Mouse (Mus musculus): ENCODE data around the gene 4930451I11Rik. TPM values are rescaled to one million over a fixed set of nuclear protein-coding genes. Genes with fewer than 3 reads are reported as not detected.

4930451I11Rik gene
- polyA plus RNA-seq, 1 experiment, result not detected

DNA sequence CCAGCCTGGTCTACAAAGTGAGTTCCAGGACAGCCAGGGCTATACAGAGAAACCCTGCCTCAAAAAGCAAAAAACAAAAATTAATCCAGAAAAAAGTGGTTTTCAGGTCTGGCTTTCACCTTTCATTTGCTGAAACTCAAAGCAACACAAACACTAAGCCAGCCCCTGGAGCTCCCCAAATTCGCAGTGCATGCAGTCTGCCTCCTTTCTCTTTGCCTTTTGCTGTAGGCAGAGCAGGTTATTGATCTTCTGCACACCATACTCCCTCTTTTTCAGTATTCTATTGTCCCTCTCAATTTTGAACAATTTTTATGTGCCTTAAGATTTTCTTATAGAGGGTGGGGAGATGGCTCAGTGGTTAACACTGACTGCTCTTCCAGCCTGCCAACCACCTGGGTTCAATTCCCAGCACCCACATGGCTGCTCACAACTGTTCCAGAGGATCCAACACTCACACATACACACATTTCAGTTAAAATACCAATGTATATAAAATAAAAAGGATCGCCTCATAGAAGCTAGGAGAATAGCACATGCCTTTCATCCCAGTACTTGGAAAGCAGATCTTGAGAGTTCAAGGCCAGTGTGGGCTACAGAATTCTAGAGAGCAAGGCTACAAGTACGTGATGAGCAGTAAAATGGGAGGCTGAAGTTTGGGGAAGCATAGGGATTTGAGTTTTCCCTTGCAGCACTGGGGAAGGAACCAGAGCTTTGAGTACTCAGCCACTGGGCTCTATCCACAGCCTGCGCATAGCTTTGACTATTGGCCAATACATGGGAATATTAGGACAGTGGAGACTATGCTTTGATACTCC lies 37.8 kb downstream of the 4930451I11Rik start:
- peaks cover 56% of the 10 kb centered on the region for H3K36me3 ChIP-seq (ENCODE audit: control insufficient read depth)
- H3K4me3 ChIP-seq (replicated peaks), result no peak overlapping the region
- TF ChIP-seq TAL1 (IDR thresholded peaks at IDR 0.05; ENCODE audit: low read length), result no peak
- TF ChIP-seq GATA1 (IDR thresholded peaks at IDR 0.05; ENCODE audit: low read length), result no peak

DNA sequence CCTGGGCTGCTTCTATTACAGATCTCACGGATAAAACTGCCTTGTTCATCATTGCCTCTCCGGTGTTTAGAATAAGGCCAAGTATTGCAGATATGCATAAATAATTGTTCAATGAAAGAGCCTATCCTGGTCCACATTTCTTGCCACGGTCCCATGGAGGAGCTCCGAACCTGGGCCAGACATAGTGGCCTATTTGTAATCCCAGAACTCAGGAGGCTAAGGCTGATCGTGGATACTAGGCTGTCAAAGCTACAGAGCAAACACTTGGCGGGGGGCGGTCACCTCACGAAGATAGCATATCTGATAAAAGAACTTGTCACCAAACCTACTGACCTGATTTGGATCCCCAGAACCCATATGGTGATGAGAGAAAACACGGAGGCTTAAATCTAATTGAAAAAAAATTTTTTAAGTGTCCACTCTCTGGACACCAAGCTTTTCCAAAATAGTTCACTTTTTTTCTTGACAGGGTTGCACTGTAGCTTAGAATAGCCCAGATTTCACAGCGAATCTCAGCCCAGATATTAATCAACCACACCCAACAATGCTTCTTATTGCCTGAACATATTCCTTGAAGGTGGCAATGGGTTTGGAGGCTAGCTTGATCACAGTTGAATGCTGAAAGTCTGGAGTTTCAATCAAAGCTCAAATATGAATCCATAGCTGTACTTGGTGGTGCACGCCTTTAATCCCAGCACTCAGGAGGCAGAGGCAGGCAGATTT lies 38.6 kb downstream of the 4930451I11Rik start:
- H3K9me3 ChIP-seq (ENCODE audit: control insufficient read depth, low read length), result no peaks in the 10 kb centered on the region
- TF ChIP-seq TAL1 (IDR thresholded peaks at IDR 0.05; ENCODE audit: low read length) (no peak), GATA1 (IDR thresholded peaks at IDR 0.05; ENCODE audit: low read length) (no peak)
- H3K36me3 ChIP-seq (ENCODE audit: control insufficient read depth), result peaks cover 64% of the 10 kb centered on the region
- H3K4me1 ChIP-seq (ENCODE audit: control insufficient read depth), result peaks cover 72% of the 10 kb centered on the region
- peak overlapping the region; percentile 85 for H3K4me3 ChIP-seq (replicated peaks)
- no peaks in the 10 kb centered on the region for H3K27me3 ChIP-seq (ENCODE audit: control insufficient read depth)

More for the DNA sequence above, 37.8 kb downstream of the 4930451I11Rik start:
- Histone ChIP-seq H3K4me1 (ENCODE audit: control insufficient read depth) (peaks cover 80% of the 10 kb centered on the region), H3K9me3 (ENCODE audit: control insufficient read depth, low read length) (no peaks in the 10 kb centered on the region), H3K27me3 (ENCODE audit: control insufficient read depth) (no peaks in the 10 kb centered on the region)

DNA sequence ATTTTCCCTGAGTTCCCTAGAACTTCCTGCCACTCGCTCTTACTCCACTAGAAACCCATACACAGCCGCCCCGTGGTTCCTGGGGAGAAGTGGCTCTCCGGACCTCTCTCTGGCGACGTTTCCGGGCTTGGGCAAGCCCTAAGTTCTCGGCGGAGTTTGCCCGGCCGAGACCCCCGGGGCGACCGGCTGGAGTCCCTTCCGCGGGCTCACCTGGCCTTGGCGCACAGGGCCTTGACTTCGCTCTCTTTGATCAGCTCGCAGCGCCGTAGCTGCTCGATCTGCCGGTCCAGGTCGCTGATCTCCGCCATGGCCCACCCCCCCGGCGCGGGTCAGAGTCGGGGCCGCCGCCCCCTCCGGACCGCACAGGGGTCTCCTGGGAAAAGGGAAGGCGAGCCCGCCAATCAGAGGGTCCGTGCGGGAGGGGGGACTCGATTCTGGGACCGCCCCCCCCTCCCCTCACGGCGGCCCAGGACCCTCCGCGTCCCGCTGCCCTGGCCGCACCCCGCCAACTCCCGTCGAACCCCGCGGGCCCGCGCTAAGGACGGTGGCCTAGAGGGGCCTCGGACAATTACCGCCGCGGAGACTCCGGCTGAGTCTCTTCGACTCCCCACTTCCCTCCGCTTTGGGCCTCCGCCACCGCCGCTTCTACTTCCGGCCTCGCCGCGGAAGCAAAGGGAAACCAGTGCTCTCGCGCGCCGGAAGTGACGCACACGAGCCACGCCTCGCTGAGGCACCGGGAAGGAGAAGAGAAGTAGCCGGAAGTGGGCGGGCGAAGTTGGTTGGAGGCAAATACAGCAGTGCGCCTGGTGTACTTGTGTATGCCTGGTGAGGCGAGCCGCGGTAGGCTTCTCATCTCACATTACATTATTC lies 39.4 kb downstream of the 4930451I11Rik start, which contains the start of gene Ppp4c:
Gene Ppp4c (minus strand): TSS at position 646 of the 870 bp plus-strand sequence.
- peaks cover 64% of the 10 kb centered on the region for H3K4me1 ChIP-seq (ENCODE audit: control insufficient read depth)
- peaks cover 67% of the 10 kb centered on the region for H3K36me3 ChIP-seq (ENCODE audit: control insufficient read depth)
- no peaks in the 10 kb centered on the region for H3K27me3 ChIP-seq (ENCODE audit: control insufficient read depth)
- no peak for TF ChIP-seq TAL1 (IDR thresholded peaks at IDR 0.05; ENCODE audit: low read length)
- TF ChIP-seq GATA1 (IDR thresholded peaks at IDR 0.05; ENCODE audit: low read length), result no peak
- H3K9me3 ChIP-seq (ENCODE audit: control insufficient read depth, low read length), result no peaks in the 10 kb centered on the region
- H3K4me3 ChIP-seq (replicated peaks), result peak within 1 kb of the TSS; percentile 85

DNA sequence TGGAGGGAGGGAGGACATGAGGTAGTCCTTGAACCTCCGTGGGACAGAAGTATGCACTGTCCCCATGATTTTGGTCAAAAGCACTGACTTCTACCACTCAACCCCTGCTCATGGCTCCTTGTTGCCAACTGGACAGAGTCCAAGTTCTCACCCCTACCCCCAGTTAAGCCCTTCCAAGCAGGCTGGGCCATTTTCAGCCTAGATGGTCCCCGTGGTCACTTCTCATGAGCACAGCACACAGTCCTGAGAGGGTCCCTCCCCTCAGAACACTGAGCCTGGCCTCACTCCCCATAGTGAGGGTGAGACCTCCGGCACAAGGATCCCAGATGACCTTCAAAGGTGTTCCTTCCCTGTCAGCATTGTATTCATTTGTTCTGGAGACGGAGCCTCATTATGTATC lies 42.3 kb downstream of the 4930451I11Rik start:
- Histone ChIP-seq H3K27me3 (ENCODE audit: control insufficient read depth) (no peaks in the 10 kb centered on the region), H3K9me3 (ENCODE audit: control insufficient read depth, low read length) (no peaks in the 10 kb centered on the region), H3K4me3 (replicated peaks) (no peak overlapping the region), H3K4me1 (ENCODE audit: control insufficient read depth) (peaks cover 36% of the 10 kb centered on the region), H3K36me3 (ENCODE audit: control insufficient read depth) (peaks cover 68% of the 10 kb centered on the region)
- TF ChIP-seq GATA1 (IDR thresholded peaks at IDR 0.05; ENCODE audit: low read length), result no peak
- no peak for TF ChIP-seq TAL1 (IDR thresholded peaks at IDR 0.05; ENCODE audit: low read length)

DNA sequence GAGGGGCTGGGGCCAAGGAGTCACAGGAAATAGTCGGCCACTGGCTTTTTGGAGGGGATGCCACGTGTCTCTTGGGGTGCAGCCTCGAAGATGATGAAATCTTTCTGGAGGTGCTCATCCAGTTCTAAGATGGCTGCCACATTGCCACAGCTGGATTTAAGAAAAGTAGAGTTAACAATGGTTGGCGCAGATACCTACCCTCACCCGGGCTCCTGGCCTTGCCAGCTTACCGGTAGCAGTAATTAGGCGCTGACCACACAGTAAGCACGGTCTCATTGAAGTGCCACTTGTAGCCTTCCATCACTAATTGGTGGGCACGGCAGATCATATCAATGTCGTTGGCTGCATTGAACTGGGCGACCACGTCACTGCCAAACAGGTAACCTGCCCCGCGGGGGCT lies 45.3 kb downstream of the 4930451I11Rik start:
- no peak for TF ChIP-seq TAL1 (IDR thresholded peaks at IDR 0.05; ENCODE audit: low read length)
- no peak for TF ChIP-seq GATA1 (IDR thresholded peaks at IDR 0.05; ENCODE audit: low read length)
- Histone ChIP-seq H3K36me3 (ENCODE audit: control insufficient read depth) (peaks cover 97% of the 10 kb centered on the region), H3K4me3 (replicated peaks) (no peak overlapping the region), H3K4me1 (ENCODE audit: control insufficient read depth) (peaks cover 30% of the 10 kb centered on the region), H3K27me3 (ENCODE audit: control insufficient read depth) (no peaks in the 10 kb centered on the region), H3K9me3 (ENCODE audit: control insufficient read depth, low read length) (no peaks in the 10 kb centered on the region)

DNA sequence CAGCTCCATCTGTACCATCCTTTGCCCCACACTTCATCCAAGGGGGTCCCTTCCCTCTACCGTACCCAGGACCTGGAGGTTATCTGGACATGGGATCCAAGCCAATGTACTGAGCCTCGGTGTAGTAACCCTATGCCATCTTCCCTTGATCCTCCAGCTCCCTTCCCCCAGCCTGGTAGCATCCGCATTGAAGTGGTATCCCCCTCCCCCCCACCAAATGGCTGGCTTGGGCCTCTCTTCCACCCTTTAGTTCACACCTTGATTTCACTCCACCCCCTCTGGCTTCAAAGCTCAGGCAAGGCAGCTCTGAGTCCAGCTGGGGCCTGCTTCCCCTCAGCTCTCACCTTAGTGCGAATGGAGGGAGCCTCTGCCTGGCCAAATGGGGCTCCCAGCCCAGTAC lies 46.4 kb downstream of the 4930451I11Rik start:
- H3K27me3 ChIP-seq (ENCODE audit: control insufficient read depth), result no peaks in the 10 kb centered on the region

DNA sequence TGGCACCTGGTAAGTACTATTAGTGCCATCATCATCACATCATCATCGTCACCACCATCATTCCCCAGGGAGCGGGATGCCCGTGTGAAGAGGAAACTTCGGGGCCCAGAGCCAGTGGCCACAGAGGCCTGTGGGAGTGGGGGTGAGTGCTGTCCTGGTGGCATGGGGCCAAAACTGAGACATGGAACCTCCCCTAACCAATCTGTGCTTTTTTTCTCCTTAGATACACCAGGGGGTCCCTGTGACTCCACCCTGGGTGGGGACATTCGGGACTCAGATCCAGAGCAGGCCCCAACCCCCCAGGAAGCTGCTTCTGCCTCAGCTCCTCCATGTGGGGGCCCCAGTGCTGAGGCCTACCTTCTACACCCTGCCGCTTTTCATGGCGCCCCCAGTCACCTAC lies 47.0 kb downstream of the 4930451I11Rik start:
- Histone ChIP-seq H3K36me3 (ENCODE audit: control insufficient read depth) (peaks cover 94% of the 10 kb centered on the region), H3K9me3 (ENCODE audit: control insufficient read depth, low read length) (no peaks in the 10 kb centered on the region), H3K27me3 (ENCODE audit: control insufficient read depth) (no peaks in the 10 kb centered on the region), H3K4me1 (ENCODE audit: control insufficient read depth) (peaks cover 36% of the 10 kb centered on the region), H3K4me3 (replicated peaks) (no peak overlapping the region)
- no peak for TF ChIP-seq GATA1 (IDR thresholded peaks at IDR 0.05; ENCODE audit: low read length)

More for the DNA sequence above, 46.4 kb downstream of the 4930451I11Rik start:
- H3K9me3 ChIP-seq (ENCODE audit: control insufficient read depth, low read length), result no peaks in the 10 kb centered on the region
- H3K36me3 ChIP-seq (ENCODE audit: control insufficient read depth), result peaks cover 94% of the 10 kb centered on the region
- no peak for TF ChIP-seq GATA1 (IDR thresholded peaks at IDR 0.05; ENCODE audit: low read length)
- no peak for TF ChIP-seq TAL1 (IDR thresholded peaks at IDR 0.05; ENCODE audit: low read length)
- peaks cover 32% of the 10 kb centered on the region for H3K4me1 ChIP-seq (ENCODE audit: control insufficient read depth)
- no peak overlapping the region for H3K4me3 ChIP-seq (replicated peaks)

DNA sequence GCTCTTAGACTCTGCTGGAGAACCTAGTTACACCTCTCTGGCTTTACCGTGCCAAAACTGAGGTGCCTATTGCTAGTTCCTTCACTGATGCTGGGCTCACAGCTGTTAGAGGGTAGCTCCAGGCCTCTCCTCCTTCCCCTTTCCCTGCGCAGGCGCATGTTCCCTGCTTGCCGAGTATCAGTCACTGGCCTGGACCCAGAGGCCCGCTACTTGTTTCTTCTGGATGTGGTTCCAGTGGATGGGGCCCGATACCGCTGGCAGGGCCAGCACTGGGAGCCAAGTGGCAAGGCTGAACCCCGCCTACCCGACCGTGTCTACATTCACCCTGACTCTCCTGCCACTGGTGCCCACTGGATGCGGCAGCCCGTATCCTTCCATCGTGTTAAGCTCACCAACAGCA lies 48.7 kb downstream of the 4930451I11Rik start:
- Histone ChIP-seq H3K9me3 (ENCODE audit: control insufficient read depth, low read length) (no peaks in the 10 kb centered on the region), H3K36me3 (ENCODE audit: control insufficient read depth) (peaks cover 94% of the 10 kb centered on the region), H3K4me1 (ENCODE audit: control insufficient read depth) (peaks cover 49% of the 10 kb centered on the region), H3K27me3 (ENCODE audit: control insufficient read depth) (no peaks in the 10 kb centered on the region), H3K4me3 (replicated peaks) (no peak overlapping the region)
- no peak for TF ChIP-seq GATA1 (IDR thresholded peaks at IDR 0.05; ENCODE audit: low read length)
- TF ChIP-seq TAL1 (IDR thresholded peaks at IDR 0.05; ENCODE audit: low read length), result no peak
